8 mouse cellular contexts compared by ENCODE assay signal in genomic region chr7:30728214-30728613, GRCm38 (mm10). TPM values are rescaled to one million over a fixed set of nuclear protein-coding genes. Genes with fewer than 3 reads are reported as not detected.
DNase-seq lines count a peak whose midpoint lies in the region; ATAC-seq lines count a peak whose summit lies in the region.
"Had no signal": no experiment of that assay in that cellular context is flagged by ENCODE, and none has a peak within 500 bp of the region (broad histone marks: within the 10 kb centered on the region; RNA-seq: fewer than 3 reads in every experiment).

No protein-coding gene starts in this region.

- peak overlapping the region; percentile 81 for H3K9ac ChIP-seq in lung, embryonic 15.5 days
- H3K9ac ChIP-seq in forebrain, embryonic 13.5 days: peak overlapping the region; percentile 85
- peak overlapping the region; percentile 91 for H3K9ac ChIP-seq in limb, embryonic 13.5 days
- peak overlapping the region; percentile 75 for H3K9ac ChIP-seq in stomach, embryonic 14.5 days (replicated peaks; ENCODE audit: low read depth, low read length)

- peaks cover 9% of the 10 kb centered on the region for H3K36me3 ChIP-seq in lung, embryonic 15.5 days
- peaks cover 33% of the 10 kb centered on the region for H3K36me3 ChIP-seq in forebrain, embryonic 13.5 days (ENCODE audit: poor library complexity, severe bottlenecking)
- peaks cover 34% of the 10 kb centered on the region for H3K36me3 ChIP-seq in limb, embryonic 13.5 days
- peaks cover 5% of the 10 kb centered on the region; the same call in 1 of the 2 replicates for H3K36me3 ChIP-seq in stomach, embryonic 14.5 days (ENCODE audit: control insufficient read depth, insufficient read depth, low read length)

- H3K27me3 ChIP-seq in lung, embryonic 15.5 days: no peaks in the 10 kb centered on the region
- no peaks in the 10 kb centered on the region for H3K27me3 ChIP-seq in forebrain, embryonic 13.5 days
- H3K27me3 ChIP-seq in limb, embryonic 13.5 days: no peaks in the 10 kb centered on the region
- H3K27me3 ChIP-seq in stomach, embryonic 14.5 days (ENCODE audit: control insufficient read depth, insufficient read depth, low read length): no peaks in the 10 kb centered on the region

- ATAC-seq in lung, embryonic 15.5 days (ENCODE audit: borderline replicate concordance, extremely low read depth, low FRiP score, low TSS enrichment): no peak
- no peak for ATAC-seq in forebrain, embryonic 13.5 days
- no peak for ATAC-seq in limb, embryonic 13.5 days (ENCODE audit: low FRiP score, low read depth)
- ATAC-seq in stomach, embryonic 14.5 days (ENCODE audit: insufficient number of reproducible peaks, insufficient read depth, low FRiP score, low read depth): no peak

- DNase-seq in lung, adult 18-20 months: no peak
- DNase-seq in urinary bladder, adult 2 months (ENCODE audit: low spot score): no peak
- no peak for DNase-seq in embryo, embryonic 10.5 days (ENCODE audit: low spot score)

- H3K27ac ChIP-seq in lung, embryonic 15.5 days: no peak overlapping the region
- H3K27ac ChIP-seq in forebrain, embryonic 13.5 days: no peak overlapping the region
- H3K27ac ChIP-seq in limb, embryonic 13.5 days: no peak overlapping the region
- H3K27ac ChIP-seq in stomach, embryonic 14.5 days (ENCODE audit: low read length): no peak overlapping the region

- H3K4me2 ChIP-seq in lung, embryonic 15.5 days: peak overlapping the region; percentile 76
- H3K4me2 ChIP-seq in forebrain, embryonic 13.5 days: peak overlapping the region; percentile 73
- peak overlapping the region; percentile 79 for H3K4me2 ChIP-seq in limb, embryonic 13.5 days (replicated peaks)
- H3K4me2 ChIP-seq in stomach, embryonic 14.5 days (replicated peaks; ENCODE audit: low read depth, low read length): peak overlapping the region; percentile 82

- peak overlapping the region; percentile 76 for H3K4me3 ChIP-seq in lung, embryonic 15.5 days
- H3K4me3 ChIP-seq in forebrain, embryonic 13.5 days: peak overlapping the region; percentile 64
- H3K4me3 ChIP-seq in limb, embryonic 13.5 days: peak overlapping the region; percentile 82
- peak overlapping the region; percentile 72 for H3K4me3 ChIP-seq in stomach, embryonic 14.5 days (ENCODE audit: low read depth, low read length)

- peaks cover 16% of the 10 kb centered on the region for H3K4me1 ChIP-seq in lung, embryonic 15.5 days
- peaks cover 24% of the 10 kb centered on the region for H3K4me1 ChIP-seq in forebrain, embryonic 13.5 days
- peaks cover 24% of the 10 kb centered on the region for H3K4me1 ChIP-seq in limb, embryonic 13.5 days
- peaks cover 7% of the 10 kb centered on the region for H3K4me1 ChIP-seq in stomach, embryonic 14.5 days (ENCODE audit: control insufficient read depth, insufficient read depth, low read length)

- 66% methylated on average over 6 of the region's 6 CpGs for WGBS in lung, embryonic 15.5 days
- 86% methylated on average over 6 of the region's 6 CpGs for WGBS in forebrain, embryonic 13.5 days
- WGBS in limb, embryonic 13.5 days: 82% methylated on average over 6 of the region's 6 CpGs
- 78% methylated on average over 6 of the region's 6 CpGs for WGBS in stomach, embryonic 14.5 days

- no peaks in the 10 kb centered on the region for H3K9me3 ChIP-seq in lung, embryonic 15.5 days
- H3K9me3 ChIP-seq in forebrain, embryonic 13.5 days (replicated peaks): no peaks in the 10 kb centered on the region
- H3K9me3 ChIP-seq in limb, embryonic 13.5 days: no peaks in the 10 kb centered on the region
- no peaks in the 10 kb centered on the region for H3K9me3 ChIP-seq in stomach, embryonic 14.5 days (ENCODE audit: control insufficient read depth, low read depth, low read length)

RNA-seq across cellular contexts. Expression of gene Tmem147, which starts 1.1 kb away (rescaled TPM):
- polyA plus RNA-seq in lung, embryonic 15.5 days (2015; fragmentation: Nextera tagmentation; extraction: Ambion mirVana): 153 and 159 TPM in 2 replicates
- polyA plus RNA-seq in forebrain, embryonic 13.5 days (2015; fragmentation: Nextera tagmentation; extraction: Ambion mirVana): 182 and 188 TPM in 2 replicates
- polyA plus RNA-seq in limb, embryonic 13.5 days (2015; fragmentation: Nextera tagmentation; extraction: Ambion mirVana): 187 and 189 TPM in 2 replicates
- polyA plus RNA-seq in stomach, embryonic 14.5 days (2014; fragmentation: Nextera tagmentation; extraction: Ambion mirVana): 210 and 215 TPM in 2 replicates
- polyA plus RNA-seq in urinary bladder, adult 2 months (2012; rRNA removed): 97.6 and 129 TPM in 2 replicates

RNA-seq across cellular contexts. Expression of gene Gapdhs, which starts 15.3 kb away (rescaled TPM):
- 0.19 and 0.46 TPM in 2 replicates for polyA plus RNA-seq in lung, embryonic 15.5 days (2015; fragmentation: Nextera tagmentation; extraction: Ambion mirVana)
- 0.93 and 1.0 TPM in 2 replicates for polyA plus RNA-seq in forebrain, embryonic 13.5 days (2015; fragmentation: Nextera tagmentation; extraction: Ambion mirVana)
- 0.51 and 0.71 TPM in 2 replicates for polyA plus RNA-seq in limb, embryonic 13.5 days (2015; fragmentation: Nextera tagmentation; extraction: Ambion mirVana)
- 0.29 and 0.74 TPM in 2 replicates for polyA plus RNA-seq in stomach, embryonic 14.5 days (2014; fragmentation: Nextera tagmentation; extraction: Ambion mirVana)
- not detected in 2 replicates for polyA plus RNA-seq in urinary bladder, adult 2 months (2012; rRNA removed)
- polyA plus RNA-seq: brain, embryonic 14.5 days had no signal

RNA-seq across cellular contexts. Expression of gene Atp4a, which starts 16.2 kb away (rescaled TPM):
- polyA plus RNA-seq in lung, embryonic 15.5 days (2015; fragmentation: Nextera tagmentation; extraction: Ambion mirVana): 0.40 and 0.41 TPM in 2 replicates
- 0.79 and 1.4 TPM in 2 replicates for polyA plus RNA-seq in forebrain, embryonic 13.5 days (2015; fragmentation: Nextera tagmentation; extraction: Ambion mirVana)
- 0.09 and 0.40 TPM in 2 replicates for polyA plus RNA-seq in limb, embryonic 13.5 days (2015; fragmentation: Nextera tagmentation; extraction: Ambion mirVana)
- polyA plus RNA-seq in stomach, embryonic 14.5 days (2014; fragmentation: Nextera tagmentation; extraction: Ambion mirVana): 1.8 and 2.3 TPM in 2 replicates
- 0.03 TPM in 1 of 2 replicates, not detected in the other for polyA plus RNA-seq in urinary bladder, adult 2 months (2012; rRNA removed)

RNA-seq across cellular contexts. Expression of gene Sbsn, which starts 23.1 kb away (rescaled TPM):
- 1.4 and 1.8 TPM in 2 replicates for polyA plus RNA-seq in lung, embryonic 15.5 days (2015; fragmentation: Nextera tagmentation; extraction: Ambion mirVana)
- polyA plus RNA-seq in forebrain, embryonic 13.5 days (2015; fragmentation: Nextera tagmentation; extraction: Ambion mirVana): 1.5 and 1.9 TPM in 2 replicates
- 1.6 and 2.2 TPM in 2 replicates for polyA plus RNA-seq in limb, embryonic 13.5 days (2015; fragmentation: Nextera tagmentation; extraction: Ambion mirVana)
- polyA plus RNA-seq in stomach, embryonic 14.5 days (2014; fragmentation: Nextera tagmentation; extraction: Ambion mirVana): 0.91 and 1.1 TPM in 2 replicates
- polyA plus RNA-seq in urinary bladder, adult 2 months (2012; rRNA removed): 17.9 and 21.2 TPM in 2 replicates

RNA-seq across cellular contexts. Expression of gene 2200002J24Rik, which starts 29.5 kb away (rescaled TPM):
- 0.96 TPM in 1 of 2 replicates, not detected in the other for polyA plus RNA-seq in lung, embryonic 15.5 days (2015; fragmentation: Nextera tagmentation; extraction: Ambion mirVana)
- polyA plus RNA-seq in forebrain, embryonic 13.5 days (2015; fragmentation: Nextera tagmentation; extraction: Ambion mirVana): not detected in 2 replicates
- not detected in 2 replicates for polyA plus RNA-seq in limb, embryonic 13.5 days (2015; fragmentation: Nextera tagmentation; extraction: Ambion mirVana)
- 0.91 and 2.0 TPM in 2 replicates for polyA plus RNA-seq in stomach, embryonic 14.5 days (2014; fragmentation: Nextera tagmentation; extraction: Ambion mirVana)
- polyA plus RNA-seq in urinary bladder, adult 2 months (2012; rRNA removed): not detected in 2 replicates
- polyA plus RNA-seq: brain, embryonic 14.5 days had no signal
